Mouse (Mus musculus) A20 (cell line): ENCODE measurements around the gene Plxna1.

Experiments used
- DNase-seq: peaks from one replicate; pipeline ENCODE4 v3.0.0-alpha.2; 2011; ENCODE audit warnings: low read depth, low spot score

Plxna1 gene

DNA sequence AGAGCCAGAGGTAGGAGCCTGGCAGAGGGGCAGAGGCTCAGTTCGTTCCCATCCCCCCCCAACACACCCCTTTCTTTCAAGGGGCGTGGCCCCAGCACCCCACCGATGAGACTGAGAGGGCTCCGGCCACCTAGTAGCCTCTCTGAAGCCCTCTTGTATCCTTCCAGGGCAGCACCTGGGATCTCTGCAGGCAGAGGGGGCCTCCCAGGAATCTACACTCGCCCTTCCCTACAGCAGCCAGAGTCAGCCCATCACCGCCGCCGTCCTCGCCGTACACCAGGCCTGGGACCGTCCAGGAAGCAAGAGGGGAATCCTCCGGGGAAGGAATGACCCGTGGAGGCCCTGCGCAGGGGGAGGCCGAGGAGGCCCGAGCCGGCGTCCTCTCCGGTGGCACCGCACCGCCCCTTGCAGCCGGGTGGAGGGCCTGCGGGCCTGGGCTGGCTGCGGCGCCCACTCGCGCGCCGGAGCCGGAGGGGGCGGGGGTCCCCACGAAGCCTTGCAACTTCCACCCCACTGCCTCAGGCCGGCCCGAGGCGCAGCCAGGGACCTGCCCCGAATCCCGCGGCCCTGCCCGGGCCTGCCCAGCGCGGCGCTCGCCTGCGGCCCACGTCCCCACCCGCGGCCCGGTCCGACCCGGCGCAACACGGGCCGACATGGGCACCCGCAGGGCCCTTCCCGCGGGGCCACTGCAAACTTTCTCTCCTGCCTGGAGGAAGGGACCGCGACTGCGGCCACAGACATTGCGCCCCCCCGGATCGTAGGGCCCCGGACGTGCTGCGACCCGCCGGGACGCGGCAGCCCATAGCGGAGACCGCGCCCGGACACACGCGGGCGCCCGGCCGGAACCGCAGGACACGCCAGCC is 771 bp downstream of the Plxna1 start:
- peak; percentile 34 for DNase-seq

DNA sequence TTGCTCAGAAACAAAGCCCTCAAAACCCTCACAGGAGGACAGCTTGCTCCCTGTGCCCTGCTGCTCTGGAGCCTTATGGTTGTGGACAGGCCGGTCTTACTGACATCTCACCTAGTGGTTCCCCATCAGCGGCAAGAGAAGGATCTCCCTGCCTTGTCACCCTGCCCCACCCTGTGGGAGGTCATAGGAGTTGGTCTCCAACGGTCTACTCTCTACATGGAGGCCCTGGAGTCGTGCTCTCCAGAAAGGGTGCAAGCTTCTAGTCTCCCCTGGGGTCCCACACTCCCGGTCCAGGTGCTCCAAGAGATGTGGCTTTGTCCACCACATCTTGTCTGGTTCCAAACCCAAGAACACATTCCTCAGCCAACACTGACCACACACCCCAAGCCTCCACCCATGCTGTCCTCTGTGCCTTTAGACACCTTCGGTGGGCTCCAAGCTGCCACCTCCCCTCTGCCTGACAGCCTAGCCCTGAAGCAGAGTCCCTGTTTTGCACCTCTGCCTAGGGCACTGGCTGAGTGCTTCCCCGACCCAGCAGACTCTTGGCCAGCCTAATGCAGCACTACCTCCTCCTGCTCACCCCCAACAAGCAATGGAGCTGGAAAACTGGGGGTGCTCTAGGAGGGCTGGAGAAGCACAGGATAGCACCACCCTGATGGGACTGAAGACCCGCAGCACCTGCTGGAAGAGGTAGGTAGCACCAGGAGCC is 1.6 kb downstream of the Plxna1 start:
- DNase-seq = peak; percentile 13

DNA sequence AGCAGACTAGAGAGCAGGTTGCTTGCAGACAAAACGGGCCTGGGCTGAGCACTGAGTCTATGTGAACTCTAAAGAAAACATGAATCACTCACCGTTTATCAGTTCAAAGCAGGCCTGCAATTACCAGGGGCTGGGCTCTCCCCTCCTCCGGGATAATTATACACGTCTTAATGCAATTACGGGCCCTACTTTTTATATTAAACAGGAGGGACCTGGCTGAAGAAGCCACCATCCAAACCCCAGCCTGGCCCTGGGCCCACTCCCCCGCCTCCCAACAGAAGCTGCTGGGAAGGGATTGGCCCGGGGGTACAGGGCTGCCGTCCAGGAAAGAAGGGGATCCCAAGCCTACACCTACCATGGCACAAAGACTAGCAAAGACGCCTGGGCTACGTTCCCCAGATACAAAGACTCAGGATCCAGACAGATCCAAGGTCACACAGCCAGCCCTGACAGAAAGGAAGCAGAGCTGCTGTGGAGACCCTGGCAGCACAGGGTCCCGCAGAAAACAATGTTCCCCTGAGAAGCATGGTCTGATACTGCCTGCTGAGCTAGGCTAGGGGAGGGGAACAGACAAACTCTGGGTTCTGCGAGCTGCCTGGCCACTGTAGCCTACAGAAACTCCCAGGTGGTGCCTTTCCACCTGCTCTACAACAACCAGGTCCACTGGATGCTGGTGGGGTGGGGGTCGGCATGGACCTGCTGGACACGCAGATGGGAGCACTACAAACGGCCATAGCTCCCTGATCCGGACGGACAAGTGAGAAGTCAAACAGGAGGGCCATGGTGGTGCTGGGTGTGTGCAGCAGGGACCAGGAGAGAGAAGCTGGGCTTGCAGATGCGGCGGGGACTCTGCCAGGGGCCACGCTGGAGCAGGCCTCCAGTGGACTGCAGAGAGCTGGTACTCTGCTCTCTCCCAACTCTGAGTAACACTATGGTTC is 2.4 kb downstream of the Plxna1 start:
- DNase-seq = no peak

DNA sequence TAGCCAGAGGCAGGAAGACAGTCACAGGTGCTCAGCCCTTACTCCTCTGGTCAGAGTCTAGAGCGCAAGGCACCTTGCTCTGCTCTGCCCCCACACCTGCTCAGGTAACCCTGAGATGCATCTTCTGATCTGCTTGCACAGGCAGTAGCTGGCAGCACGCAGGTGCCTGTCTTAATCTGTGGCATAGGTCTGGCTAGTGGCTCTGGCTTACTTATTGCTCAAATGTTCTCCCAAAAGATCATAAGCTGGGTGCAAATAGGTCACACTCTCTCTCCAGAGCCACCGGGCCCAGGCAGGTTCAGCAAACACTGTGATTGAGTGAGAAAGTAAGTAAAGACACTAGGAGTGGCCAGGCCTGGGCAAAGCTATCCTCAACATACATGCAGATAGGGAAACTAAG is 3.2 kb downstream of the Plxna1 start:
- no peak for DNase-seq

DNA sequence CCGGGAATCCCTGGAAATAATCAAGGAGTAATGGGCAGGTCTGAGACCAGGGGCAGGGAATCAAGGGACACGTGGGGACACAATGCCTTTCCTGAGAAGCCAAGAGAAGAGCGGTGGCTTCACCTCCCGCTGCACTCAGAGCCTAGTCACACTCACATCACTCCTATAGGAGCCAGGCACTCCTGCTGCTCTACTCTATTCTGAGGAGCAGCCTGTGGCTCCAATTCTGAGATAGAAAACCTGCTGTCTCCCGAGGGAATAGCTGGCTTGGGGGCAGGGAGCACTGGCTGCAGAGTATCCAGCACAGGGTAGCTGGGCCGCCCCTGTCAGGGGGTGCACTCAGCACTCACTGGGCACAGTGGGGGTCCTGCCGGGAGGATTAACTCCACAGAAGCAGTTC is 6.8 kb downstream of the Plxna1 start:
- DNase-seq = no peak

DNA sequence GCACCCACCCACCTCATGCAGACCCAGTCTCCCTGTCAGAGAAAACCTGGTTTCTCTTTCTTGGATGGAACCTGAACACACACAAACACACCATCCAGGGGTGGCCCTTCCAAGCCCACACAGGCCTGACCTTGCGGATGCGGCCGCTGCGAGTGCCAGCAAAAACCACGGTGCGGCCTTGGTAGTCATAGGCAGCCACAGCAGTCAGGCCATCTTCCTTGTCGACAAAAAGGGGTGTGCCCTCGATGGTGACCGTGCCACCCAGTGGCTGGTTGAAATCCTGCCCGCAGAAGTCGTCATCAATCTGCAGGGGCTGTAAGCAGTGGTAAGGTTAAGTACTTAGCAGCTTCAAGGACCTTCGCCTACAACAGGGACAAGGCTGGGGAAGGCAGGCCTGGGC is 7.7 kb downstream of the Plxna1 start:
- no peak for DNase-seq

DNA sequence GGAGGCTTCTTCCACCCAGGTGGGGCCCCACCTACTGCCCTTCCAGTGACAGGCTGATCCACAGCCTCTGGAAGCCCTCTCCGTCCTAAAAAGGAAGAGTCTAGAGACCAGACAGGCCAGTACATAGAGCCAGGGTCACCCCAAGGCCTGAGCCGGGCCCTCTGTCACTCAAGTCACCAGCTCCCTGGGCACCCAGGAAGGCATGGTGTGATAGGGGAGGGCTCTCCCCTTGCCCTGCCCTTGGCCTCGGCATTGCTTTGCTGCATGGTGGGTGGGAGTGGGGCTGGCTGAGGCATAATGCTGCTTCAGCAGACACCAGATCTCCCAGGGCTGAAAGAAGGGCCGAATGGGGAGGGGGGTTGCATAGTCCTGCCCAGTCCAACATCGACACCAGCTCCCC is 8.3 kb downstream of the Plxna1 start:
- DNase-seq = no peak

DNA sequence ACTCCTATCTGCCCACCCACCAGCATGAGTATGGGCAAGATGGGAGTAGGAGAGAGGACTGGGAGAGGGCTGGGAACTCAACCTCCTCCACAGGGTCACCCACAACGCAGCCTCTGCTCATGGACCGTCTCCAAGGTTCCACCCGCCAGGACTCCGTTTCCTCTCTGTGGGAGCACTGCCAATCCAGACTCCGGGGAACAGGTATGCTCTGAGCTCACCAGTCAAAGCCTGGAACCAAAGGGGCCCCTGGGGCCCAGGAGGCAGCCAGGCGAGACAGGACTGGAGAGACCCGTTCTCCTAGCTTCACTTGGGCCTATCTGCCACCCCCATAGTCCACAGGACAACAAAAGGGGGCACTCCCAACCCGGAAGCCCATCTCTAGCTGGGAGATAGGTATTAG is 9.3 kb downstream of the Plxna1 start:
- DNase-seq = no peak

DNA sequence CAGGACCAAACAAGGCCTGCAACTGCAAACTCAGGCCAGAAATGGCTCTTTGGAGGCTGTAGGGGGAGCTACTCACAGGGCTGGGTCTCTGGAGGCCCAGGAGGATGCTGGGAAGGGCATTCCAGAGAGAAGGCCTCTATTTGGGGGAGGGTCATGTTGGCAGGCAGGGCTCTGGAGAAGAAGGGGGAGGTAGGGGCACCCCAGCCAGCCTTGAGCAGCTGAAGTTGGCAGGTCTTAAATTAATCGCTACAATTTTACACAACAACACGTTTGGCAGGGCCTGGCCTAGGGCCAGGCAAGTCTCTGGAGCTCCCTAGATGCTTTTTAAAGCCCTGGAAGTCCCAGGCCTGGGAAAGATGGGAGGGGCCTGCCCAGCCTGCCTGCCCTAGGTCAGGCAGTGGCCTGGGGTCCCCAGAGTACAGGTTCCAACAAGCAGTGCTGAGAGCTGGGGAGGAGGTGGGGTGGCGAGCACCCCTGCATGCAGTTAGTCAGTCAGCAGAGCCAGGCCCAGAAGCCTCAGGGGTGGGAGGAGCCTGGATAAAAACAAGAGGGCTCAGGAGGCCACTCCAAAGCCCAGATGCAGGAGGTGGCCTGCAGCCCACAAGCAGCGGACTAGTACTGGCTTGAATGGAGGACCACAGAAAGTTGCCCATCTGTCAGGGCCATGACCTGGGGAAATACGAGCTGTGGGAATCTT is 10.8 kb downstream of the Plxna1 start:
- no peak for DNase-seq

DNA sequence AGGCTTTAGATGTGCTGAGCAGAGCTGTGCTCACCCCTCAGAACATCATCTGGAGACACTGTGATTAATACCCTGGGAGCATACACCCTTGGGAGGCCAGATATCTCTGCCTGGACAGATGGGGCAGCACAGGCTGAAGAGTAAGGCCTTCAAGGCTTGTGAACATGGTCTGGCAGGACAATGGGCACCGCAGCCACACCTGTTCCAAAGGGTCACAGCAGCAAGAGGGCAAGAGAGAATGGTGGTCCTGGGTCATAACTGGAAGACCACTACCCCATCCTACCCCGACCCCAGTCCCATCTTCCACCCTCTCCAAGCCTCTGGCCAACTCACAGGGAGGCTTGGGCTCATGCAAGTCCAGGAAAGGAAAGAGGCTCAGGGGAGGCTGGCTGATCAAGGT is 11.9 kb downstream of the Plxna1 start:
- DNase-seq = no peak

DNA sequence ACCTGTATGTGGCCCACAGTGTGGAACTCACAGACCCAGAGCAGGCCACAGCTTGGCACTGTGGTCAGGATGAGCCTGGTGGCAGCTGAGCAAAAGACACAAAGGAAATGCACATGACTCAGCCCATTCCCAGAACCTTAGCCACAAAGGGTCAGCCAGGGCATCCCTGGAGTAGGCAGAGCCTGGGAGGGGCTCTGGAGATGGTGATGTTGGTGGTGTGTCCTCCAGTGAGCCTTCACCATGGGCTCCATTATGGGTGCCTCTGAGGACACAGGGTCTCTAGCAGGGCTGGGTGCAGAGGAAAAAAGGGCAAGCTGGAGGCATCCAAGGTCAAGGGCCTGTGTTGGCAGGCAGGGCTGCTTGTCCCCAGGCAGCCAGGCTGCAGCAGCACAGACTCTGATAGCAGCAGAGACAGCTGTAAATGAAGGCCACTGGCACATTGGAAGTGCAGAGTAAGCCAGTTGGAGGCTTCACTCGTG is 12.3 kb downstream of the Plxna1 start:
- no peak for DNase-seq

DNA sequence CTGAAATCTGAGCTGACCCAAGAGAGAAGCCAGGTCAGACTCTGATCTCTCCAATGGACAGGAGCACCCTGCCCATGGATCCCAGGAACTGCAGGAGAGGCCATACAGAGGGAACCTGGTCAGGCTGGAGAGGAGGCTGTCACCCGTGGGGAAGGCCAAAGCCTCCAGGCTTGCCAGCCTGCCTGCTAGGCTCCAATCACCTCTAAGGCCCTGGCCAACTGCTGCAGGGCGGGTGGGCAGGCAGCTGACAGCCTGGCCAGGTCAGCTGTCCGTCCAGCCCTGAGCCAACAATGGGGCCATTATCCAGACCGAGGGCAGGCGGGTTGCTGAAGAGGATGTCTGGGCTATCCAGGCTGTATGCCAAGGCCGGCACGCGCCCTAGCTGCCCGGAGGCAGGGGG is 14.1 kb downstream of the Plxna1 start:
- no peak for DNase-seq

DNA sequence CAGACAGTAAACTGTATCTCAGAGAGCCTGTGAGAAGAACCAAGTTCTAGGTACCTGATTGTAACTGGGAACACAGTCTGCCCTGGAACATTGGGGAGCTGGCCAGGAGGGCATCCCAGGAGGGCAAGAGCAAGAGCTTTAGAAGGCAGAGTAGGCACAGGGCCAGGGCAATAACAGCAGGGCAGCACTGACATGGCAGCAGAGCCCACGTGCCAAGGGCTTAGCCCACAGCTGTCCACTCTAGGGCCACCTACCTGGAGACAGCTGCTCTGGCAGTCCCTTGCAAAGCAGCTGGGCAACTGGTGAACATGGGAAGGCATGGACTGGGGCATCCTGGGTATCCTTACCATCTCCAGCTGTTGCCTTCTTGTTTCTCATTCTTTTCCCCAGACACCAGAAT is 14.6 kb downstream of the Plxna1 start:
- DNase-seq = no peak

DNA sequence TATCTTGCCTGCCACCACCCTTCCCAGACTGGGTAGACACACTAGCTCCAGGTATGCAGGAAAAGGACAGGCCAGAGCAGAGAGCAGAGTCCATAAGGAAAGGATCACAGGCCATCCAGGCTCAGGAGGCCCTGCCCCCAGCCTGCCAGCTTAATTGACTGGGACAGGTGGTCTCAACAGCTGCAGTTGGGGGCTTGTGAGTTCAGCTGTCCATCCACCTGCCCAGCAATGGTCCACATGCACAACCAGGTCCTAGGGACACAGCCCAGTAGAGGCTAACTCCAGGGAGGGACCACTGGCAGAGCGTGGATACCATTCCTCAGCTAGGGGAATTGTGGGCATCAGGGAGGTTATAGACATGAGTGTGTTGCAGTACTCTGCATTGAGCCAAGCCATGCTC is 16.6 kb downstream of the Plxna1 start:
- no peak for DNase-seq

DNA sequence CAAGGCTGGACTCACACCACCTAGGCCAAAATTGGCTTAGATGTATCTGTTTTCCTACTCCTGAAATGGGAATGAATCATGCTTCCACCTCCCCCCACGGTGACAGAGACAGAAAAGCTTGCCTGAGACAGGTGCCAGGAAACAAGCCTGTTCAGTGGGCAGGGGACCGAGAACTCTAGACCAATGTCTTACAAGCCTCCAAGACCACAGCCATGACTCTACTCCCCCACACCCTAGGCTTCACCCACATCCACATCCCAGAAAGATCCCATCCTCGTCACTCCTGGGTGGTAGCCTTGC is 17.0 kb downstream of the Plxna1 start:
- DNase-seq = no peak

DNA sequence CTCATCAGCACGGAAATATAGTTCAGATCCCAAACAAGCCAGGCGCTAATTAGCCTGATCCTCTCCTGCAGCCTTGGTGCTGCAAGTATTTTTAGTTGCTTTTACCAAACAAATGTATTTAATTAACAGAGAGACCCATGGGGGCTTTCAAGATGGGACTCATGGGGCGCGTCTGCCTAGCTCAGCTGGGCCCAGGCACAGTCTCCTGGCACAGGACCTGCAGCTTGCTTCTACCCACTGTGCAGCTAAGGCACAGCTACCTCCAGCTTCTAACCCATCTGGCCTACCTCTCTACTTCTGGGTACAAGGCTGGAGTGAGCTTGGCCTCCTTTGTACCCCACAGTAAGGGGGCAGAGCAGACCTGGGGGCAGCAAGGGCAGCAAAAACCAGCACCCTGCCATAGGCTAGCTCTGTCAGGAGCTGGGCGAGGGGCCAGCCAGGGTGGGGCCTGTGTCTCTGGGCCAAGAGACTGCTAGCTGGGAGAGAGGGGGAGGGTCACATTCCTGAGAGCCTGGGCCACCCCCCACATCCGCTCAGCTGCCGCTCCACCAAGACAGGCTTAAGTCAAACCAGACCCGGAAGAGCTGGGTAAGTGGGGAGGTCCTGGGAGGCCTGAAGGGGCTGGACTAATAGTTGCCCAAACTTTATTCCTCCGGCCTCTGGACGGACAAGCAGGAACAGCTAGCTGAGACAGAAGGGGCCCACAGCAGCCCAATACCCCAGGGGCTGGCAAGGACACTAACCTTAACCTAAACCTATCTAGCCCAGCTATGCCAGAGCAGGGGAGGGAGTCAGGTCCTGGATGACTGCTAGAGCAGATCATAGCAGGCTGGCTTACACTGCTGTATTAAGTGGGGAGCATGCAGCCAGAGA is 17.6 kb downstream of the Plxna1 start:
- no peak for DNase-seq

DNA sequence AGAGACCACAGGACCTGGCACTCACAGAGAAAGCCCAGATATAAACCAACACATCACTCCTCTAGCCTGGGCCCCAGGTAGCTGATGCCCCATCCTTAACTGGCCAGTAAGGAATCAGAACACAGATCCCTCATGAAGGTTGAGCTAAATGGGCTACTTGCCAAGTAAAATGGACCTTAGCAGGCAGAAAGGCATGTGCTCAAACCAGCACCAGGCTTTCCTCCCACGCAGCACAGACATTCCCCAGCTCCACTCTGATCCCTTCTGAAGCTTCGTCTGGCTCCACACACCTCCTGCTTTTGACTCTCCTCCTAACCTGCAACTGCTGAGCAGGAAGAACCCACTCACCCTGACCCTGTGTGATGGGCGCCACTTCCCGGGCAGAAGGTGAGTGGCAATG is 20.4 kb downstream of the Plxna1 start:
- DNase-seq = no peak

DNA sequence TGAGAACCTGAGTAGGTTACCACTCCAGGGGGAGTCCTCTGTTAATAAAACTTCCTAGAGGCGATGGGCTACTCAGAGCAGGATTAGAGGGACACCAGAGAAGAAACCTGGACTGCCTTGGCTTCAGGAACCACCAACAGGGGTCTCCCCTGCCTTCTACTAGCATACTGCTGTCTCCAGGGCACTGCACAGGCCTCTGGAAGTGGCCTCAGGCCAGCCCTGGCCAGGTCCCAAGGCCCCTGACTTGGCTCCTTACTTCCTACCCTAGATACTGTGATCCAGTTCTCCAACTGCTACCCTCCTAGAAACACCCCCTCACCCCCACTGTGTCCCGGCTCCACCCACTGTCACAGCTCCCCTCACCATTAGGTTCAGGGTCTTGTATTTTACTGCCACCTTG is 23.0 kb downstream of the Plxna1 start:
- DNase-seq = no peak

DNA sequence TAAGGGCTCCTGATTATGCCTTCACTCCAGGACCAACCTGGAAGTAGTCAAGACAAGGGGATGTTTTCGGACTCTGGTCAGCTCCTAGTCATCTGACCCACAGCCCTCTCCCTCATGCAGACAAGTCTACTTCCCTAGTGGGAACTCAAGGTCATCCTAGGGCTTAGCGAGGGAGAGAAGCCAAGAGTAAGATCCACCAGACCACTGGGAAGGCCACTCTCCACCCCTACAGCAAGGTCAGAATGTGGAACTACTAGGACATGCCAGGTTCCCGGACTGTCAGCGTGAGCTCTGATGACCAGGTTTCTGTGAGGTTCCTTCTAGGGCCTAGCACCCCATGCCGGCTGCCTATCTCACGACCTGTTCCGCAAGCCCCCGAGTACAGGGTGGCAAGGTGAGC is 23.7 kb downstream of the Plxna1 start:
- no peak for DNase-seq

DNA sequence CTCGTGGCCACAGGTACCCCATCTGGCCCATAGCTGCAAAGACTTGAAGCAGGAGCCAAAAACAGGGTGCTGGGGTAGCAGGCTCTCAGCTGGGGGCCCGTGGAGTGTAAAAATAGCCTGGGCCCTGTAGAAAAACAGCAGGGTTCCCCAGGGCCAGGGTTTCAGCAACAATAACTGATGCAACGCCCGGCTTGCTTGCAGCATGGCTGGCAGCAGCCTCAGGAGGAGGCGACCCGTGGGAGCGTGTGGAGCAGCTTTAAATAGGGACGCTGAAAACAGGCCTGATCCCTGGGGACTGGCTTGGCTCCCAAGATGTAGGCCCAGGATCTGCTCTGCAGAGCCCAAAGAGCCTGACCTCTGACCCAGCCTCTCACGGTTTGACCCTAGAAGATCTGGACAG is 24.8 kb downstream of the Plxna1 start:
- peak; percentile 13 for DNase-seq
